Mouse (Mus musculus) stomach, embryonic 14.5 days (tissue): ENCODE results near the gene N4bp2. TPM values are rescaled to one million over a fixed set of nuclear protein-coding genes. Genes with fewer than 3 reads are reported as not detected.

ENCODE experiments used
- ATAC-seq: fragments of 200-750 bp; cut with Nextera tagmentation; 2 replicates; pipeline ENCODE4 v1.8.0; 2017; ENCODE audit warnings: low read depth, moderate TSS enrichment; ENCODE audit not compliant: insufficient number of reproducible peaks, insufficient read depth, low FRiP score
- H3K27ac ChIP-seq: fragments of 300-500 bp; sonication (generic); 2 replicates; pipeline ENCODE4 v1.5.1; 2014; ENCODE audit warnings: mild to moderate bottlenecking, low read length, moderate library complexity, mixed read lengths
- H3K27me3 ChIP-seq: fragments of 300-500 bp; sonication (generic); 2 replicates; pipeline ENCODE4 v1.6.1; 2014; ENCODE audit warnings: low read length, control low read depth, mixed read lengths; ENCODE audit not compliant: control insufficient read depth, insufficient read depth
- H3K36me3 ChIP-seq: fragments of 300-500 bp; sonication (generic); 2 replicates; pipeline ENCODE4 v1.6.1; 2014; ENCODE audit warnings: mild to moderate bottlenecking, control low read depth, low read length, moderate library complexity, mixed read lengths; ENCODE audit not compliant: control insufficient read depth, insufficient read depth
- H3K4me1 ChIP-seq: fragments of 300-500 bp; sonication (generic); 2 replicates; pipeline ENCODE4 v1.6.1; 2014; ENCODE audit warnings: low read length, control low read depth, mixed read lengths; ENCODE audit not compliant: control insufficient read depth, insufficient read depth
- H3K4me2 ChIP-seq: fragments of 300-500 bp; sonication (generic); replicated peaks from 2 replicates; pipeline ENCODE4 v1.6.1; 2014; ENCODE audit warnings: low read depth, low read length, control low read depth
- H3K4me3 ChIP-seq: fragments of 300-500 bp; sonication (generic); 2 replicates; pipeline ENCODE4 v1.5.1; 2014; ENCODE audit warnings: low read depth, low read length, control low read depth
- H3K9ac ChIP-seq: fragments of 300-500 bp; sonication (generic); replicated peaks from 2 replicates; pipeline ENCODE4 v1.6.1; 2014; ENCODE audit warnings: low read depth, mild to moderate bottlenecking, control low read depth, low read length, moderate library complexity, mixed read lengths
- H3K9me3 ChIP-seq: fragments of 300-500 bp; sonication (generic); 2 replicates; pipeline ENCODE4 v1.6.1; 2016; ENCODE audit warnings: low read depth, low read length, control low read depth; ENCODE audit not compliant: control insufficient read depth
- WGBS: fragments of 180-500 bp; shearing (Covaris S2); extraction: QIAGEN DNeasy Blood & Tissue Kit; methylation state at CpG from one replicate; pipeline ENCODE4 v1.1.7; 2014; 5-methylcytosine and 5-hydroxymethylcytosine counted together
- polyA plus RNA-seq: library from polyadenylated mRNA; unstranded; fragments of >200 nt; fragmentation: Nextera tagmentation; extraction: Ambion mirVana; gene quantifications from 2 replicates; pipeline ENCODE4 v1.2.1, GENCODE M21; 2014

Gene N4bp2
- polyA plus RNA-seq, 1 experiment from 2014 or later, result 48.0 TPM

- H3K4me2 ChIP-seq, result no peak overlapping the region
- no peak overlapping the region for H3K9ac ChIP-seq
- no peaks in the 10 kb centered on the region for H3K36me3 ChIP-seq
- no peak overlapping the region for H3K27ac ChIP-seq
- no peaks in the 10 kb centered on the region for H3K9me3 ChIP-seq
- ATAC-seq, result no peak
- 30% methylated on average over 12 of the region's 12 CpGs for WGBS
- H3K4me1 ChIP-seq, result no peaks in the 10 kb centered on the region
- H3K27me3 ChIP-seq, result no peaks in the 10 kb centered on the region
- no peak overlapping the region for H3K4me3 ChIP-seq
These were observed 95.6 kb downstream of the N4bp2 start for GRCm38 (mm10) chr5:65858898-65859297.

GRCm38 (mm10) chr5:65859396-65859795, 96.1 kb downstream of the N4bp2 start:
- no peak overlapping the region for H3K9ac ChIP-seq
- H3K27ac ChIP-seq, result no peak overlapping the region
- ATAC-seq, result no peak
- H3K27me3 ChIP-seq, result no peaks in the 10 kb centered on the region
- no peak overlapping the region for H3K4me3 ChIP-seq
- no peaks in the 10 kb centered on the region for H3K36me3 ChIP-seq
- no peaks in the 10 kb centered on the region for H3K9me3 ChIP-seq
- H3K4me1 ChIP-seq, result no peaks in the 10 kb centered on the region
- 29% methylated on average over 6 of the region's 6 CpGs for WGBS
- no peak overlapping the region for H3K4me2 ChIP-seq

GRCm38 (mm10) chr5:65860281-65861000, 97.1 kb downstream of the N4bp2 start:
- Histone ChIP-seq H3K27ac (no peak overlapping the region), H3K9ac (no peak overlapping the region), H3K4me2 (no peak overlapping the region), H3K4me3 (no peak overlapping the region), H3K9me3 (no peaks in the 10 kb centered on the region), H3K27me3 (no peaks in the 10 kb centered on the region), H3K36me3 (no peaks in the 10 kb centered on the region), H3K4me1 (no peaks in the 10 kb centered on the region)
- ATAC-seq, result no peak
- WGBS, result 79% methylated on average over 12 of the region's 12 CpGs

GRCm38 (mm10) chr5:65861154-65861944, 98.0 kb downstream of the N4bp2 start, which contains the start of gene Rhoh:
Gene Rhoh, plus strand, starts transcription at chr5:65861213.
- WGBS, result 81% methylated on average over 10 of the region's 10 CpGs
- no peak within 1 kb of the TSS for H3K27ac ChIP-seq
- H3K4me3 ChIP-seq, result no peak within 1 kb of the TSS
- H3K9ac ChIP-seq, result no peak within 1 kb of the TSS
- no peaks in the 10 kb centered on the region for H3K36me3 ChIP-seq
- ATAC-seq, result no peak
- H3K4me2 ChIP-seq, result no peak within 1 kb of the TSS
- H3K4me1 ChIP-seq, result no peaks in the 10 kb centered on the region
- H3K9me3 ChIP-seq, result no peaks in the 10 kb centered on the region
- no peaks in the 10 kb centered on the region for H3K27me3 ChIP-seq

GRCm38 (mm10) chr5:65862217-65862927, 99.1 kb downstream of the N4bp2 start:
- Histone ChIP-seq H3K36me3 (no peaks in the 10 kb centered on the region), H3K4me3 (no peak overlapping the region), H3K27me3 (no peaks in the 10 kb centered on the region), H3K9ac (no peak overlapping the region), H3K27ac (no peak overlapping the region), H3K4me1 (no peaks in the 10 kb centered on the region), H3K9me3 (no peaks in the 10 kb centered on the region), H3K4me2 (no peak overlapping the region)
- 93% methylated on average over 7 of the region's 7 CpGs for WGBS
- no peak for ATAC-seq

- Histone ChIP-seq H3K27ac (no peak overlapping the region), H3K9ac (no peak overlapping the region), H3K4me1 (no peaks in the 10 kb centered on the region), H3K4me2 (no peak overlapping the region), H3K9me3 (no peaks in the 10 kb centered on the region), H3K27me3 (no peaks in the 10 kb centered on the region), H3K36me3 (no peaks in the 10 kb centered on the region), H3K4me3 (no peak overlapping the region)
- ATAC-seq, result no peak
- 82% methylated on average over 12 of the region's 12 CpGs for WGBS
These were observed 100.0 kb downstream of the N4bp2 start for GRCm38 (mm10) chr5:65863349-65863749.

- no peaks in the 10 kb centered on the region for H3K4me1 ChIP-seq
- H3K9me3 ChIP-seq, result no peaks in the 10 kb centered on the region
- ATAC-seq, result no peak
- no peak overlapping the region for H3K27ac ChIP-seq
- no peaks in the 10 kb centered on the region for H3K36me3 ChIP-seq
- H3K4me3 ChIP-seq, result no peak overlapping the region
- 91% methylated on average over 7 of the region's 7 CpGs for WGBS
- H3K4me2 ChIP-seq, result no peak overlapping the region
- no peak overlapping the region for H3K9ac ChIP-seq
- no peaks in the 10 kb centered on the region for H3K27me3 ChIP-seq
These were observed 101.2 kb downstream of the N4bp2 start for GRCm38 (mm10) chr5:65864486-65864885.

- Histone ChIP-seq H3K9ac (no peak overlapping the region), H3K36me3 (no peaks in the 10 kb centered on the region), H3K4me3 (no peak overlapping the region), H3K27ac (no peak overlapping the region), H3K27me3 (no peaks in the 10 kb centered on the region), H3K4me2 (no peak overlapping the region), H3K9me3 (no peaks in the 10 kb centered on the region), H3K4me1 (no peaks in the 10 kb centered on the region)
- WGBS, result 73% methylated on average over 3 of the region's 3 CpGs
- ATAC-seq, result no peak
These were observed 101.6 kb downstream of the N4bp2 start for GRCm38 (mm10) chr5:65864946-65865345.
